Mouse (Mus musculus) large intestine, adult 2 months (tissue): ENCODE measurements around the gene Ahcyl1. TPM values are rescaled to one million over a fixed set of nuclear protein-coding genes. Genes with fewer than 3 reads are reported as not detected.

ENCODE experiments used
- DNase-seq: peaks from one replicate; pipeline ENCODE4 v3.0.0-alpha.2; 2012; ENCODE audit warnings: low read depth, low spot score
- WGBS: fragments of 180-500 bp; shearing (Covaris S2); methylation state at CpG from one replicate; pipeline ENCODE4 v1.1.7; 2018; 5-methylcytosine and 5-hydroxymethylcytosine counted together
- polyA plus RNA-seq: library from polyadenylated mRNA; depleted of rRNA; stranded (reverse); fragments of >200 nt; gene quantifications from 2 replicates; pipeline ENCODE4 v1.2.3, GENCODE M21; 2012

Gene Ahcyl1
- polyA plus RNA-seq, 1 experiment: 35.8 TPM

- DNase-seq: no peak
- WGBS: 32% methylated on average over 4 of the region's 4 CpGs
Observed at GRCm38 (mm10) chr3:107707239-107707638, 10.9 kb upstream of the Ahcyl1 start.

- no peak for DNase-seq
- 59% methylated on average over 2 of the region's 2 CpGs for WGBS
Observed at GRCm38 (mm10) chr3:107706164-107706563, 9.8 kb upstream of the Ahcyl1 start.

- no peak for DNase-seq
- 73% methylated on average over 1 of the region's 1 CpGs for WGBS
Observed at GRCm38 (mm10) chr3:107704371-107704705, 8.0 kb upstream of the Ahcyl1 start.

GRCm38 (mm10) chr3:107703675-107704370, 7.5 kb upstream of the Ahcyl1 start:
- no peak for DNase-seq
- WGBS: 83% methylated on average over 7 of the region's 7 CpGs

GRCm38 (mm10) chr3:107701767-107702394, 5.5 kb upstream of the Ahcyl1 start:
- 88% methylated on average over 1 of the region's 1 CpGs for WGBS
- no peak for DNase-seq

- no peak for DNase-seq
- 93% methylated on average over 2 of the region's 2 CpGs for WGBS
Observed at GRCm38 (mm10) chr3:107700625-107701024, 4.3 kb upstream of the Ahcyl1 start.

- DNase-seq: no peak
- WGBS: 24% methylated on average over 3 of the region's 3 CpGs
Observed at GRCm38 (mm10) chr3:107696910-107697309, 550 bp upstream of the Ahcyl1 start.

GRCm38 (mm10) chr3:107695219-107695947, 977 bp downstream of the Ahcyl1 start:
- DNase-seq: no peak
- 3% methylated on average over 16 of the region's 16 CpGs for WGBS

- WGBS: 54% methylated on average over 2 of the region's 2 CpGs
- no peak for DNase-seq
Observed at GRCm38 (mm10) chr3:107694256-107694900, 2.0 kb downstream of the Ahcyl1 start.

- 36% methylated on average over 2 of the region's 2 CpGs for WGBS
- DNase-seq: no peak
Observed at GRCm38 (mm10) chr3:107690366-107690765, 6.0 kb downstream of the Ahcyl1 start.

GRCm38 (mm10) chr3:107689245-107689644, 7.1 kb downstream of the Ahcyl1 start:
- DNase-seq: no peak

- no peak for DNase-seq
- 49% methylated on average over 1 of the region's 1 CpGs for WGBS
Observed at GRCm38 (mm10) chr3:107688236-107688635, 8.1 kb downstream of the Ahcyl1 start.

GRCm38 (mm10) chr3:107686276-107686977, 9.9 kb downstream of the Ahcyl1 start:
- WGBS: 73% methylated on average over 3 of the region's 3 CpGs
- DNase-seq: no peak

GRCm38 (mm10) chr3:107685652-107686051, 10.7 kb downstream of the Ahcyl1 start:
- WGBS: 60% methylated on average over 2 of the region's 2 CpGs

GRCm38 (mm10) chr3:107683587-107683986, 12.8 kb downstream of the Ahcyl1 start:
- 88% methylated on average over 1 of the region's 1 CpGs for WGBS
- DNase-seq: no peak

More at GRCm38 (mm10) chr3:107685652-107686051, 10.7 kb downstream of the Ahcyl1 start:
- no peak for DNase-seq

- WGBS: 40% methylated on average over 7 of the region's 7 CpGs
- DNase-seq: no peak
Observed at GRCm38 (mm10) chr3:107680790-107681576, 15.4 kb downstream of the Ahcyl1 start.

- DNase-seq: no peak
- WGBS: 85% methylated on average over 2 of the region's 2 CpGs
Observed at GRCm38 (mm10) chr3:107671509-107671908, 24.9 kb downstream of the Ahcyl1 start.

- no peak for DNase-seq
- WGBS: 42% methylated on average over 4 of the region's 4 CpGs
Observed at GRCm38 (mm10) chr3:107670500-107670899, 25.9 kb downstream of the Ahcyl1 start.

GRCm38 (mm10) chr3:107668786-107669185, 27.6 kb downstream of the Ahcyl1 start:
- 59% methylated on average over 7 of the region's 7 CpGs for WGBS

More at GRCm38 (mm10) chr3:107668786-107669185, 27.6 kb downstream of the Ahcyl1 start:
- DNase-seq: no peak
